Mouse (Mus musculus): ENCODE measurements at regions not wholly inside any gene's neighbourhood (a gene's known extent, or its start where the extent isn't known, plus 50 kb on each side); places are given as distances from the start of the nearest gene placed in this dataset.

- no peak for DNase-seq
- intact Hi-C loops (cut with DNase I; ENCODE audit: low total_unique reads), result no loop called here
These were observed 284.6 kb downstream of the Fam49a start for GRCm38 (mm10) chr12:12546372-12547031.

- DNase-seq, result no peak
- intact Hi-C loops (cut with DNase I; ENCODE audit: low total_unique reads), result no loop called here
These were observed 279.4 kb downstream of the Fam49a start for GRCm38 (mm10) chr12:12541076-12542070.

GRCm38 (mm10) chr12:12539291-12539690 is 277.4 kb downstream of the Fam49a start:
- no peak for DNase-seq
- intact Hi-C loops (cut with DNase I; ENCODE audit: low total_unique reads), result no loop called here

- intact Hi-C loops (cut with DNase I; ENCODE audit: low total_unique reads), result no loop called here
- no peak for DNase-seq
These were observed 272.8 kb downstream of the Fam49a start for GRCm38 (mm10) chr12:12534779-12535178.

GRCm38 (mm10) chr12:12530796-12531195 is 268.9 kb downstream of the Fam49a start:
- intact Hi-C loops (cut with DNase I; ENCODE audit: low total_unique reads), result no loop called here
- no peak for DNase-seq

- no peak for DNase-seq
- intact Hi-C loops (cut with DNase I; ENCODE audit: low total_unique reads), result no loop called here
These were observed 267.6 kb downstream of the Fam49a start for GRCm38 (mm10) chr12:12529541-12529940.

GRCm38 (mm10) chr12:12528478-12528981 is 266.6 kb downstream of the Fam49a start:
- intact Hi-C loops (cut with DNase I; ENCODE audit: low total_unique reads), result no loop called here
- DNase-seq, result no peak

GRCm38 (mm10) chr12:12527766-12528477 is 266.0 kb downstream of the Fam49a start:
- no peak for DNase-seq
- intact Hi-C loops (cut with DNase I; ENCODE audit: low total_unique reads), result no loop called here

GRCm38 (mm10) chr12:12527366-12527765 is 265.4 kb downstream of the Fam49a start:
- no peak for DNase-seq
- intact Hi-C loops (cut with DNase I; ENCODE audit: low total_unique reads), result no loop called here

- DNase-seq, result no peak
- intact Hi-C loops (cut with DNase I; ENCODE audit: low total_unique reads), result no loop called here
These were observed 258.4 kb downstream of the Fam49a start for GRCm38 (mm10) chr12:12520311-12520852.

- no peak for DNase-seq
- intact Hi-C loops (cut with DNase I; ENCODE audit: low total_unique reads), result no loop called here
These were observed 256.6 kb downstream of the Fam49a start for GRCm38 (mm10) chr12:12518490-12519070.

GRCm38 (mm10) chr12:12517020-12517419 is 255.1 kb downstream of the Fam49a start:
- no peak for DNase-seq
- intact Hi-C loops (cut with DNase I; ENCODE audit: low total_unique reads), result no loop called here

GRCm38 (mm10) chr12:12510764-12511163 is 248.8 kb downstream of the Fam49a start:
- intact Hi-C loops (cut with DNase I; ENCODE audit: low total_unique reads), result no loop called here
- no peak for DNase-seq

GRCm38 (mm10) chr12:12509164-12509937 is 247.4 kb downstream of the Fam49a start:
- DNase-seq, result no peak
- intact Hi-C loops (cut with DNase I; ENCODE audit: low total_unique reads), result no loop called here

- intact Hi-C loops (cut with DNase I; ENCODE audit: low total_unique reads), result no loop called here
- no peak for DNase-seq
These were observed 246.7 kb downstream of the Fam49a start for GRCm38 (mm10) chr12:12508487-12509125.

GRCm38 (mm10) chr12:12506671-12507070 is 244.7 kb downstream of the Fam49a start:
- intact Hi-C loops (cut with DNase I; ENCODE audit: low total_unique reads), result no loop called here
- no peak for DNase-seq

GRCm38 (mm10) chr12:12505590-12505989 is 243.7 kb downstream of the Fam49a start:
- intact Hi-C loops (cut with DNase I; ENCODE audit: low total_unique reads), result no loop called here
- DNase-seq, result no peak

GRCm38 (mm10) chr12:12499903-12500302 is 238.0 kb downstream of the Fam49a start:
- intact Hi-C loops (cut with DNase I; ENCODE audit: low total_unique reads), result no loop called here
- DNase-seq, result no peak

All from gastrocnemius, postnatal 14 days (tissue).